In the genomic region with DNA sequence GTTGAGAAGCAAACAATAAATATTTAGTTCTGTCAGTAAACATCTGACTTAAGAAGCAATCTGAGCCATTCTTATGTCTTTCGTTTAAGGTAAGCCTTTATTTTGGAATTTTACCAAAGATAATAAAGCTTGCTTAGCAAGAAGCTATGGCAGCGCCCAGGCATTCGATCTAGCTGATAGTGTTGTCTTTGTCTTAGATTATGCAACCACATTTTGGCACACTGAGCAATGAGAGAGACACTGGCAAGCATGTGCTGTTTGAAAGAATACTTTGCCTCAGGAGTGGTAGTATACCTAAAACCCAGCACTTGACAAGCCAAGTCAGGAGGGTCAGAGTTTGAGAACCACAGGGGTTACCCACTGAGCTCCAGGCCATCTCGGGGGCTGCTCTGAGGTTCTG, we compare ENCODE assay signal across 16 mouse cellular contexts. TPM values are rescaled to one million over a fixed set of nuclear protein-coding genes. Genes with fewer than 3 reads are reported as not detected.
"Had no signal": no experiment of that assay in that cellular context is flagged by ENCODE, and none has a peak within 500 bp of the region (broad histone marks: within the 10 kb centered on the region; RNA-seq: fewer than 3 reads in every experiment).

No protein-coding gene starts in this region.

- DNase-seq: kidney, adult 18-20 months; kidney, adult 9 months; kidney, postnatal 14 days; kidney, postnatal 4 days; lung, postnatal 10 days; lung, postnatal 36 days; retina, postnatal 1 day; thymus, postnatal 36 days had no signal

- H3K27ac ChIP-seq: liver, embryonic 15.5 days; lung, embryonic 15.5 days; midbrain, embryonic 10.5 days; midbrain, embryonic 13.5 days; neural tube, embryonic 13.5 days; stomach, postnatal 0 days had no signal

- H3K4me3 ChIP-seq: liver, embryonic 15.5 days; lung, embryonic 15.5 days; megakaryocyte, embryonic 14.5 days; midbrain, embryonic 10.5 days; midbrain, embryonic 13.5 days; myocyte; neural tube, embryonic 13.5 days had no signal

RNA-seq across cellular contexts. Expression of gene Cds1, which starts 16.0 kb away (rescaled TPM):
- polyA plus RNA-seq: myocyte had no signal
